Mouse (Mus musculus) embryonic facial prominence, embryonic 11.5 days (tissue): ENCODE measurements at regions not wholly inside any gene's neighbourhood (a gene's known extent, or its start where the extent isn't known, plus 50 kb on each side); places are given as distances from the start of the nearest gene placed in this dataset.
A peak's percentile ranks its signal among the peaks of the same experiment; 100 is the strongest.
"Not testable (repeated sequence)": the region's sequence is repeated elsewhere in the genome, so short reads cannot be mapped to it uniquely, and the experiment has no call there.

ENCODE experiments used
- ATAC-seq: fragments of 200-750 bp; cut with Nextera tagmentation; replicated peaks from 2 replicates; pipeline ENCODE4 v1.8.0; 2017; ENCODE audit warnings: low read depth; ENCODE audit not compliant: insufficient number of reproducible peaks, low FRiP score, low TSS enrichment
- DNase-seq: peaks from one replicate; pipeline ENCODE4 v3.0.0-alpha.2; 2015; ENCODE audit warnings: low spot score
- H3K27ac ChIP-seq: fragments of 300-500 bp; sonication (generic); replicated peaks from 2 replicates; pipeline ENCODE4 v1.5.1; 2014; ENCODE audit warnings: mild to moderate bottlenecking, low read depth, low read length, control low read depth
- H3K27me3 ChIP-seq: fragments of 300-500 bp; sonication (generic); 2 replicates; pipeline ENCODE4 v1.6.1; 2014; ENCODE audit warnings: mild to moderate bottlenecking, low read length, moderate library complexity, mixed read lengths; ENCODE audit not compliant: control insufficient read depth, insufficient read depth
- H3K36me3 ChIP-seq: fragments of 300-500 bp; sonication (generic); replicated peaks from 2 replicates; pipeline ENCODE4 v1.6.1; 2014; ENCODE audit warnings: low read depth, mild to moderate bottlenecking, low read length, moderate library complexity, mixed read lengths; ENCODE audit not compliant: control insufficient read depth, insufficient read depth
- H3K4me1 ChIP-seq: fragments of 300-500 bp; sonication (generic); 2 replicates; pipeline ENCODE4 v1.6.1; 2014; ENCODE audit warnings: low read length, mixed read lengths; ENCODE audit not compliant: control insufficient read depth, insufficient read depth
- H3K4me2 ChIP-seq: fragments of 300-500 bp; sonication (generic); 2 replicates; pipeline ENCODE4 v1.6.1; 2014; ENCODE audit warnings: low read depth, mild to moderate bottlenecking, control low read depth, low read length, moderate library complexity
- H3K4me3 ChIP-seq: fragments of 300-500 bp; sonication (generic); 2 replicates; pipeline ENCODE4 v1.5.1; 2014; ENCODE audit warnings: low read depth, low read length, control low read depth
- H3K9ac ChIP-seq: fragments of 300-500 bp; sonication (generic); replicated peaks from 2 replicates; pipeline ENCODE4 v1.6.1; 2014; ENCODE audit warnings: mild to moderate bottlenecking, control low read depth, low read length
- H3K9me3 ChIP-seq: fragments of 300-500 bp; sonication (generic); replicated peaks from 2 replicates; pipeline ENCODE4 v1.6.1; 2016; ENCODE audit warnings: mild to moderate bottlenecking, low read length, inconsistent platforms, mixed read lengths; ENCODE audit not compliant: control insufficient read depth
- WGBS: fragments of 180-500 bp; shearing (Covaris S2); extraction: QIAGEN DNeasy Blood & Tissue Kit; methylation state at CpG from one replicate; pipeline ENCODE4 v1.1.7; 2014; 5-methylcytosine and 5-hydroxymethylcytosine counted together

GRCm38 (mm10) chr9:43540131-43540530 lies 203.7 kb upstream of the Nectin1 start:
- H3K4me3 ChIP-seq = no peak overlapping the region
- 80% methylated on average over 3 of the region's 3 CpGs for WGBS
- no peaks in the 10 kb centered on the region for H3K4me1 ChIP-seq
- H3K27me3 ChIP-seq = no peaks in the 10 kb centered on the region
- H3K9ac ChIP-seq = no peak overlapping the region
- H3K4me2 ChIP-seq = no peak overlapping the region
- no peaks in the 10 kb centered on the region for H3K36me3 ChIP-seq
- H3K27ac ChIP-seq = no peak overlapping the region
- no peaks in the 10 kb centered on the region for H3K9me3 ChIP-seq
- DNase-seq = no peak
- no peak for ATAC-seq

GRCm38 (mm10) chr9:43541234-43541633 lies 202.6 kb upstream of the Nectin1 start:
- DNase-seq (no peak), ATAC-seq (no peak)
- H3K4me2 ChIP-seq = no peak overlapping the region
- H3K4me1 ChIP-seq = no peaks in the 10 kb centered on the region
- H3K4me3 ChIP-seq = no peak overlapping the region
- no peak overlapping the region for H3K9ac ChIP-seq
- no peaks in the 10 kb centered on the region for H3K27me3 ChIP-seq
- H3K36me3 ChIP-seq = no peaks in the 10 kb centered on the region
- WGBS = 82% methylated on average over 8 of the region's 8 CpGs
- H3K27ac ChIP-seq = no peak overlapping the region
- H3K9me3 ChIP-seq = no peaks in the 10 kb centered on the region

GRCm38 (mm10) chr9:43542077-43542654 lies 201.6 kb upstream of the Nectin1 start:
- no peaks in the 10 kb centered on the region for H3K27me3 ChIP-seq
- H3K27ac ChIP-seq = no peak overlapping the region
- H3K9ac ChIP-seq = no peak overlapping the region
- no peaks in the 10 kb centered on the region for H3K36me3 ChIP-seq
- DNase-seq (no peak), ATAC-seq (no peak)
- WGBS = 80% methylated on average over 9 of the region's 9 CpGs
- no peak overlapping the region for H3K4me3 ChIP-seq
- no peaks in the 10 kb centered on the region for H3K4me1 ChIP-seq
- no peaks in the 10 kb centered on the region for H3K9me3 ChIP-seq
- H3K4me2 ChIP-seq = no peak overlapping the region

- peak; percentile 43 for DNase-seq
- H3K36me3 ChIP-seq = no peaks in the 10 kb centered on the region
- no peak for ATAC-seq
- H3K4me1 ChIP-seq = no peaks in the 10 kb centered on the region
- H3K9ac ChIP-seq = no peak overlapping the region
- H3K4me3 ChIP-seq = no peak overlapping the region
- H3K27me3 ChIP-seq = no peaks in the 10 kb centered on the region
- H3K4me2 ChIP-seq = no peak overlapping the region
- no peak overlapping the region for H3K27ac ChIP-seq
- H3K9me3 ChIP-seq = no peaks in the 10 kb centered on the region
- WGBS = 37% methylated on average over 15 of the region's 15 CpGs
Measured at GRCm38 (mm10) chr9:43545081-43545565, 198.7 kb upstream of the Nectin1 start.

- Histone ChIP-seq H3K9me3 (no peaks in the 10 kb centered on the region), H3K36me3 (no peaks in the 10 kb centered on the region), H3K27me3 (no peaks in the 10 kb centered on the region), H3K27ac (no peak overlapping the region), H3K4me2 (no peak overlapping the region), H3K9ac (no peak overlapping the region), H3K4me3 (no peak overlapping the region), H3K4me1 (no peaks in the 10 kb centered on the region)
- 57% methylated on average over 4 of the region's 4 CpGs for WGBS
- no peak for ATAC-seq
- DNase-seq = no peak
Measured at GRCm38 (mm10) chr9:43548883-43549282, 194.9 kb upstream of the Nectin1 start.

GRCm38 (mm10) chr9:43549293-43549692 lies 194.5 kb upstream of the Nectin1 start:
- no peaks in the 10 kb centered on the region for H3K9me3 ChIP-seq
- ATAC-seq (no peak), DNase-seq (no peak)
- no peak overlapping the region for H3K27ac ChIP-seq
- no peaks in the 10 kb centered on the region for H3K4me1 ChIP-seq
- WGBS = 41% methylated on average over 7 of the region's 7 CpGs
- no peaks in the 10 kb centered on the region for H3K36me3 ChIP-seq
- H3K9ac ChIP-seq = no peak overlapping the region
- no peak overlapping the region for H3K4me2 ChIP-seq
- no peak overlapping the region for H3K4me3 ChIP-seq
- no peaks in the 10 kb centered on the region for H3K27me3 ChIP-seq

GRCm38 (mm10) chr9:43552758-43553157 lies 191.0 kb upstream of the Nectin1 start:
- H3K4me2 ChIP-seq, H3K27me3 ChIP-seq, DNase-seq, H3K36me3 ChIP-seq, H3K27ac ChIP-seq, H3K9ac ChIP-seq, H3K4me1 ChIP-seq, ATAC-seq, H3K9me3 ChIP-seq, H3K4me3 ChIP-seq: not testable (repeated sequence)
- 85% methylated on average over 1 of the region's 1 CpGs for WGBS

- 80% methylated on average over 6 of the region's 6 CpGs for WGBS
- ATAC-seq = no peak
- H3K27me3 ChIP-seq = no peaks in the 10 kb centered on the region
Measured at GRCm38 (mm10) chr9:43562016-43562415, 181.8 kb upstream of the Nectin1 start.

More at GRCm38 (mm10) chr9:43562016-43562415, 181.8 kb upstream of the Nectin1 start:
- Histone ChIP-seq H3K9me3 (no peaks in the 10 kb centered on the region), H3K4me3 (no peak overlapping the region), H3K4me2 (no peak overlapping the region), H3K36me3 (no peaks in the 10 kb centered on the region), H3K9ac (no peak overlapping the region), H3K27ac (no peak overlapping the region), H3K4me1 (no peaks in the 10 kb centered on the region)
- no peak for DNase-seq
